Mouse (Mus musculus) midbrain, postnatal 0 days (tissue): ENCODE measurements around the gene Slc22a14. TPM values are rescaled to one million over a fixed set of nuclear protein-coding genes. Genes with fewer than 3 reads are reported as not detected.

Experiments
- ATAC-seq: fragments of 200-750 bp; cut with Nextera tagmentation; 2 replicates; pipeline ENCODE4 v1.8.0; 2017; ENCODE audit warnings: moderate number of reproducible peaks, mild to moderate bottlenecking, moderate TSS enrichment, moderate library complexity; ENCODE audit not compliant: low FRiP score
- DNase-seq: peaks from one replicate; pipeline ENCODE4 v3.0.0-alpha.2; 2015; ENCODE audit warnings: low spot score
- H3K27ac ChIP-seq: fragments of 300-500 bp; sonication (generic); 2 replicates; pipeline ENCODE4 v1.5.1; 2014; ENCODE audit warnings: low read depth, mild to moderate bottlenecking, low read length, mixed read lengths
- H3K27me3 ChIP-seq: fragments of 300-500 bp; sonication (generic); 2 replicates; pipeline ENCODE4 v1.6.1; 2014; ENCODE audit warnings: low read length, control low read depth, mixed read lengths; ENCODE audit not compliant: insufficient read depth
- H3K36me3 ChIP-seq: fragments of 300-500 bp; sonication (generic); 2 replicates; pipeline ENCODE4 v1.6.1; 2014; ENCODE audit warnings: low read length, control low read depth, mixed read lengths; ENCODE audit not compliant: insufficient read depth
- H3K4me1 ChIP-seq: fragments of 300-500 bp; sonication (generic); 2 replicates; pipeline ENCODE4 v1.6.1; 2014; ENCODE audit warnings: mild to moderate bottlenecking, control low read depth, antibody characterized with exemption, low read length, mixed read lengths; ENCODE audit not compliant: insufficient read depth
- H3K4me2 ChIP-seq: fragments of 300-500 bp; sonication (generic); 2 replicates; pipeline ENCODE4 v1.6.1; 2014; ENCODE audit warnings: low read depth, mild to moderate bottlenecking, low read length, mixed read lengths; ENCODE audit not compliant: poor library complexity, severe bottlenecking
- H3K4me3 ChIP-seq: fragments of 300-500 bp; sonication (generic); 2 replicates; pipeline ENCODE4 v1.5.1; 2014; ENCODE audit warnings: low read depth, mild to moderate bottlenecking, low read length, moderate library complexity
- H3K9ac ChIP-seq: fragments of 300-500 bp; sonication (generic); replicated peaks from 2 replicates; pipeline ENCODE4 v1.6.1; 2014; ENCODE audit warnings: mild to moderate bottlenecking, low read length, moderate library complexity, mixed read lengths; ENCODE audit not compliant: poor library complexity, severe bottlenecking
- H3K9me3 ChIP-seq: fragments of 300-500 bp; sonication (generic); 2 replicates; pipeline ENCODE4 v1.6.1; 2016; ENCODE audit warnings: low read length, control low read depth
- CTCF ChIP-seq: IDR thresholded peaks from 2 replicates; pipeline ENCODE4 v1.5.1; 2016; ENCODE audit warnings: antibody characterized with exemption, mild to moderate bottlenecking
- WGBS: fragments of 180-500 bp; shearing (Covaris S2); extraction: QIAGEN DNeasy Blood & Tissue Kit; methylation state at CpG from one replicate; pipeline ENCODE4 v1.1.7; 2014; 5-methylcytosine and 5-hydroxymethylcytosine counted together
- polyA plus RNA-seq: library from polyadenylated mRNA; unstranded; fragments of >200 nt; fragmentation: Nextera tagmentation; extraction: Ambion mirVana; gene quantifications from 2 replicates; pipeline ENCODE4 v1.2.1, GENCODE M21; 2015
- total RNA-seq: library from RNA; depleted of rRNA; stranded (reverse); fragments of >200 nt; gene quantifications from 2 replicates; pipeline ENCODE4 v1.2.3, GENCODE M21; 2014

The Slc22a14 gene
- total and polyA plus RNA-seq, 2 experiments from 2014 or later: not detected

- Histone ChIP-seq H3K9ac (no peak overlapping the region), H3K27ac (no peak overlapping the region), H3K4me2 (no peak overlapping the region), H3K27me3 (no peaks in the 10 kb centered on the region), H3K9me3 (no peaks in the 10 kb centered on the region), H3K4me3 (no peak overlapping the region), H3K4me1 (no peaks in the 10 kb centered on the region), H3K36me3 (no peaks in the 10 kb centered on the region)
- DNase-seq: no peak
- ATAC-seq: no peak
- TF ChIP-seq CTCF: no peak
- WGBS: 96% methylated on average over 2 of the region's 2 CpGs
Observed at GRCm38 (mm10) chr9:119167608-119168007, 197.7 kb downstream of the Slc22a14 start.

- no peak for TF ChIP-seq CTCF
- no peaks in the 10 kb centered on the region for H3K27me3 ChIP-seq
- ATAC-seq: no peak
- DNase-seq: no peak
- 97% methylated on average over 6 of the region's 6 CpGs for WGBS
- no peaks in the 10 kb centered on the region for H3K36me3 ChIP-seq
- H3K9me3 ChIP-seq: no peaks in the 10 kb centered on the region
- no peaks in the 10 kb centered on the region for H3K4me1 ChIP-seq
- no peak overlapping the region for H3K4me2 ChIP-seq
- H3K4me3 ChIP-seq: no peak overlapping the region
- no peak overlapping the region for H3K9ac ChIP-seq
- no peak overlapping the region for H3K27ac ChIP-seq
Observed at GRCm38 (mm10) chr9:119165548-119165947, 199.8 kb downstream of the Slc22a14 start.

- DNase-seq (no peak), ATAC-seq (no peak)
- 87% methylated on average over 7 of the region's 7 CpGs for WGBS
- no peak overlapping the region for H3K27ac ChIP-seq
- H3K36me3 ChIP-seq: no peaks in the 10 kb centered on the region
- H3K27me3 ChIP-seq: no peaks in the 10 kb centered on the region
- no peaks in the 10 kb centered on the region for H3K4me1 ChIP-seq
- H3K4me3 ChIP-seq: no peak overlapping the region
- no peaks in the 10 kb centered on the region for H3K9me3 ChIP-seq
- no peak for TF ChIP-seq CTCF
- no peak overlapping the region for H3K4me2 ChIP-seq
- no peak overlapping the region for H3K9ac ChIP-seq
Observed at GRCm38 (mm10) chr9:119164743-119165142, 200.6 kb downstream of the Slc22a14 start.

- ATAC-seq (no peak), DNase-seq (no peak)
- Histone ChIP-seq H3K27ac (no peak overlapping the region), H3K36me3 (no peaks in the 10 kb centered on the region), H3K4me3 (no peak overlapping the region), H3K4me1 (no peaks in the 10 kb centered on the region), H3K9me3 (no peaks in the 10 kb centered on the region), H3K4me2 (no peak overlapping the region), H3K27me3 (peaks cover 5% of the 10 kb centered on the region; the same call in 1 of the 2 replicates), H3K9ac (no peak overlapping the region)
- no peak for TF ChIP-seq CTCF
- 91% methylated on average over 3 of the region's 3 CpGs for whole genome bisulfite sequencing
Observed at GRCm38 (mm10) chr9:119160689-119161088, 204.7 kb downstream of the Slc22a14 start.

GRCm38 (mm10) chr9:119158861-119159260, 206.5 kb downstream of the Slc22a14 start, which contains the start of gene Gm47289:
Gm47289 (plus strand) TSS chr9:119159161.
- DNase-seq: no peak
- no peak for ATAC-seq

GRCm38 (mm10) chr9:119156278-119157201, 208.8 kb downstream of the Slc22a14 start, which contains the start of gene Acaa1b:
Acaa1b (minus strand) TSS chr9:119157093.
- DNase-seq (peak; percentile 87), ATAC-seq (peak; percentile 85)
- Histone ChIP-seq H3K4me3 (peak within 1 kb of the TSS; percentile 44), H3K9me3 (no peaks in the 10 kb centered on the region), H3K4me1 (no peaks in the 10 kb centered on the region), H3K27me3 (peaks cover 12% of the 10 kb centered on the region; the same call in 1 of the 2 replicates), H3K9ac (0 out of 2 replicates have a peak within 1 kb of the TSS, but pooled peaks have one; percentile 19), H3K27ac (no peak within 1 kb of the TSS), H3K36me3 (no peaks in the 10 kb centered on the region), H3K4me2 (peak within 1 kb of the TSS; percentile 44)
- under 1% methylated on average over 56 of the region's 65 CpGs for WGBS
- TF ChIP-seq CTCF: peak; percentile 78

More at GRCm38 (mm10) chr9:119158861-119159260, 206.5 kb downstream of the Slc22a14 start, which contains the start of gene Gm47289:
- TF ChIP-seq CTCF: no peak
- Histone ChIP-seq H3K4me1 (no peaks in the 10 kb centered on the region), H3K4me3 (no peak within 1 kb of the TSS), H3K9me3 (no peaks in the 10 kb centered on the region), H3K27me3 (peaks cover 12% of the 10 kb centered on the region; the same call in 1 of the 2 replicates), H3K27ac (no peak within 1 kb of the TSS), H3K36me3 (no peaks in the 10 kb centered on the region), H3K4me2 (no peak within 1 kb of the TSS), H3K9ac (no peak within 1 kb of the TSS)
- WGBS: 65% methylated on average over 4 of the region's 4 CpGs
